Mouse (Mus musculus): ENCODE results near the gene Rpia.
"Not testable (repeated sequence)": the region's sequence is repeated elsewhere in the genome, so short reads cannot be mapped to it uniquely, and the experiment has no call there.

Gene Rpia

GRCm38 (mm10) chr6:70791824-70792535 lies at the start of gene Rpia:
TSS of gene Rpia (minus strand) at chr6:70792232.
- DNase-seq (ENCODE audit: low spot score), result peak; percentile 99

GRCm38 (mm10) chr6:70840281-70840680 lies 48.2 kb upstream of the Rpia start:
- DNase-seq (ENCODE audit: low spot score), result no peak

- no peak for DNase-seq (ENCODE audit: low spot score)
These were observed 46.5 kb upstream of the Rpia start for GRCm38 (mm10) chr6:70838532-70838931.

- DNase-seq (ENCODE audit: low spot score), result no peak
These were observed 45.3 kb upstream of the Rpia start for GRCm38 (mm10) chr6:70837297-70837696.

- no peak for DNase-seq (ENCODE audit: low spot score)
These were observed 39.3 kb upstream of the Rpia start for GRCm38 (mm10) chr6:70831179-70831839.

- no peak for DNase-seq (ENCODE audit: low spot score)
These were observed 38.5 kb upstream of the Rpia start for GRCm38 (mm10) chr6:70830552-70830951.

GRCm38 (mm10) chr6:70829451-70829850 lies 37.4 kb upstream of the Rpia start:
- no peak for DNase-seq (ENCODE audit: low spot score)

- no peak for DNase-seq (ENCODE audit: low spot score)
These were observed 32.9 kb upstream of the Rpia start for GRCm38 (mm10) chr6:70824987-70825337.

- DNase-seq (ENCODE audit: low spot score), result peak; percentile 58
These were observed 32.3 kb upstream of the Rpia start for GRCm38 (mm10) chr6:70824085-70824986.

- DNase-seq (ENCODE audit: low spot score), result not testable (repeated sequence)
These were observed 31.2 kb upstream of the Rpia start for GRCm38 (mm10) chr6:70823277-70823676.

- DNase-seq (ENCODE audit: low spot score), result no peak
These were observed 30.4 kb upstream of the Rpia start for GRCm38 (mm10) chr6:70822386-70822910.

GRCm38 (mm10) chr6:70821566-70821965 lies 29.5 kb upstream of the Rpia start:
- DNase-seq (ENCODE audit: low spot score), result no peak

GRCm38 (mm10) chr6:70815471-70815870 lies 23.4 kb upstream of the Rpia start:
- DNase-seq (ENCODE audit: low spot score), result no peak

- no peak for DNase-seq (ENCODE audit: low spot score)
These were observed 22.6 kb upstream of the Rpia start for GRCm38 (mm10) chr6:70814629-70814950.

- DNase-seq (ENCODE audit: low spot score), result no peak
These were observed 22.0 kb upstream of the Rpia start for GRCm38 (mm10) chr6:70813921-70814628.

GRCm38 (mm10) chr6:70812526-70812895 lies 20.5 kb upstream of the Rpia start:
- no peak for DNase-seq (ENCODE audit: low spot score)

- DNase-seq (ENCODE audit: low spot score), result peak; percentile 70
These were observed 19.8 kb upstream of the Rpia start for GRCm38 (mm10) chr6:70811557-70812525.

GRCm38 (mm10) chr6:70810524-70810923 lies 18.5 kb upstream of the Rpia start:
- DNase-seq (ENCODE audit: low spot score), result no peak

GRCm38 (mm10) chr6:70806514-70806912 lies 14.5 kb upstream of the Rpia start:
- no peak for DNase-seq (ENCODE audit: low spot score)

- DNase-seq (ENCODE audit: low spot score), result peak; percentile 28
These were observed 13.9 kb upstream of the Rpia start for GRCm38 (mm10) chr6:70805820-70806513.

All from ovary, postnatal 36 days (tissue).